12 mouse cellular contexts compared by ENCODE assay signal in genomic region chr11:103371222-103371539, GRCm38 (mm10). TPM values are rescaled to one million over a fixed set of nuclear protein-coding genes. Genes with fewer than 3 reads are reported as not detected.
A peak's percentile ranks its signal among the peaks of the same experiment; 100 is the strongest.
DNase-seq lines count a peak whose midpoint lies in the region; ATAC-seq lines count a peak whose summit lies in the region.
"Had no signal": no experiment of that assay in that cellular context is flagged by ENCODE, and none has a peak within 500 bp of the region (broad histone marks: within the 10 kb centered on the region; RNA-seq: fewer than 3 reads in every experiment).

No protein-coding gene starts in this region.

- no peak overlapping the region for H3K9ac ChIP-seq in liver, embryonic 13.5 days
- no peak overlapping the region for H3K9ac ChIP-seq in liver, embryonic 12.5 days
- H3K9ac ChIP-seq in intestine, embryonic 16.5 days (ENCODE audit: low read depth, low read length), result 0 out of 2 replicates have a peak overlapping the region, but pooled peaks have one; percentile 16
- H3K9ac ChIP-seq: midbrain, embryonic 12.5 days had no signal

- no peaks in the 10 kb centered on the region for H3K9me3 ChIP-seq in liver, embryonic 13.5 days (replicated peaks)
- H3K9me3 ChIP-seq in liver, embryonic 12.5 days (replicated peaks), result no peaks in the 10 kb centered on the region
- no peaks in the 10 kb centered on the region for H3K9me3 ChIP-seq in heart, embryonic 10.5 days
- H3K9me3 ChIP-seq in intestine, embryonic 16.5 days (ENCODE audit: control insufficient read depth, low read length), result no peaks in the 10 kb centered on the region
- H3K9me3 ChIP-seq: midbrain, embryonic 12.5 days had no signal

- no peak overlapping the region for H3K4me2 ChIP-seq in liver, embryonic 13.5 days
- no peak overlapping the region for H3K4me2 ChIP-seq in liver, embryonic 12.5 days
- no peak overlapping the region for H3K4me2 ChIP-seq in intestine, embryonic 16.5 days (ENCODE audit: low read depth, low read length)
- H3K4me2 ChIP-seq: midbrain, embryonic 12.5 days had no signal

- peaks cover 47% of the 10 kb centered on the region for H3K36me3 ChIP-seq in liver, embryonic 13.5 days
- H3K36me3 ChIP-seq in liver, embryonic 12.5 days, result peaks cover 76% of the 10 kb centered on the region
- H3K36me3 ChIP-seq in heart, embryonic 10.5 days, result peaks cover 53% of the 10 kb centered on the region
- H3K36me3 ChIP-seq in intestine, embryonic 16.5 days (ENCODE audit: control insufficient read depth, insufficient read depth, low read length), result peaks cover 6% of the 10 kb centered on the region; the same call in 1 of the 2 replicates

- no peak for ATAC-seq in liver, embryonic 13.5 days (ENCODE audit: low read depth)
- no peak for ATAC-seq in liver, embryonic 12.5 days
- ATAC-seq in intestine, embryonic 16.5 days, result peak; percentile 61
- ATAC-seq in activated CD4-positive, CD25-positive, alpha-beta regulatory T cell, adult 4 months, result no peak

- DNase-seq in liver, embryonic 13.5 days, result no peak
- no peak for DNase-seq in heart, embryonic 10.5 days (ENCODE audit: low spot score)
- peak; percentile 63 for DNase-seq in lung, postnatal 25 days (ENCODE audit: low spot score)
- no peak for DNase-seq in ovary, postnatal 10 days (ENCODE audit: low spot score)
- DNase-seq in layer of hippocampus, adult 8-10 months (ENCODE audit: low spot score in 2 of 2), result no peak
- DNase-seq: cerebellum, adult 9-11 months; gastrocnemius, postnatal 10 days; spleen, adult 18-20 months had no signal

- peaks cover 4% of the 10 kb centered on the region; the same call in 1 of the 2 replicates for H3K4me1 ChIP-seq in liver, embryonic 13.5 days (replicated peaks)
- H3K4me1 ChIP-seq in liver, embryonic 12.5 days, result no peaks in the 10 kb centered on the region
- peaks cover 8% of the 10 kb centered on the region for H3K4me1 ChIP-seq in heart, embryonic 10.5 days
- H3K4me1 ChIP-seq in intestine, embryonic 16.5 days (ENCODE audit: control insufficient read depth, insufficient read depth, low read length), result peaks cover 4% of the 10 kb centered on the region; the same call in 1 of the 2 replicates
- H3K4me1 ChIP-seq: midbrain, embryonic 12.5 days had no signal

- 0 out of 2 replicates have a peak overlapping the region, but pooled peaks have one; percentile 14 for H3K27ac ChIP-seq in liver, embryonic 13.5 days
- H3K27ac ChIP-seq in liver, embryonic 12.5 days, result no peak overlapping the region
- H3K27ac ChIP-seq in heart, embryonic 10.5 days, result peak overlapping the region; percentile 63; the same call in 1 of the 2 replicates
- H3K27ac ChIP-seq in intestine, embryonic 16.5 days (ENCODE audit: low read length), result peak overlapping the region; percentile 17; the same call in 1 of the 2 replicates

- H3K27me3 ChIP-seq in liver, embryonic 13.5 days, result no peaks in the 10 kb centered on the region
- no peaks in the 10 kb centered on the region for H3K27me3 ChIP-seq in liver, embryonic 12.5 days (replicated peaks)
- H3K27me3 ChIP-seq in heart, embryonic 10.5 days (ENCODE audit: insufficient read depth, poor library complexity, severe bottlenecking), result peaks cover 6% of the 10 kb centered on the region
- no peaks in the 10 kb centered on the region for H3K27me3 ChIP-seq in intestine, embryonic 16.5 days (replicated peaks; ENCODE audit: control insufficient read depth, insufficient read depth, low read length)

- no peak overlapping the region for H3K4me3 ChIP-seq in liver, embryonic 13.5 days (replicated peaks)
- no peak overlapping the region for H3K4me3 ChIP-seq in liver, embryonic 12.5 days
- H3K4me3 ChIP-seq in heart, embryonic 10.5 days, result no peak overlapping the region
- H3K4me3 ChIP-seq in intestine, embryonic 16.5 days (ENCODE audit: low read length), result no peak overlapping the region
- H3K4me3 ChIP-seq: midbrain, embryonic 12.5 days had no signal

- 51% methylated on average over 3 of the region's 3 CpGs for WGBS in liver, embryonic 13.5 days (ENCODE audit: insufficient replicate concordance)
- WGBS in liver, embryonic 12.5 days (ENCODE audit: insufficient replicate concordance), result 46% methylated on average over 3 of the region's 3 CpGs
- 62% methylated on average over 3 of the region's 3 CpGs for WGBS in heart, embryonic 10.5 days
- 68% methylated on average over 3 of the region's 3 CpGs for WGBS in intestine, embryonic 16.5 days

RNA-seq across cellular contexts. Expression of gene Arhgap27, which starts 7.7 kb away (rescaled TPM):
- 1.6 and 1.8 TPM in 2 replicates for polyA plus RNA-seq in liver, embryonic 13.5 days (2015; fragmentation: Nextera tagmentation; extraction: Ambion mirVana)
- 2.7 and 4.0 TPM in 2 replicates for polyA plus RNA-seq in liver, embryonic 12.5 days (2016; fragmentation: Nextera tagmentation; extraction: Ambion mirVana)
- polyA plus RNA-seq in heart, embryonic 10.5 days (2016; fragmentation: Nextera tagmentation; extraction: Ambion mirVana), result 5.7 and 6.0 TPM in 2 replicates
- polyA plus RNA-seq in intestine, embryonic 16.5 days (2015; fragmentation: Nextera tagmentation; extraction: Ambion mirVana), result 40.2 and 42.3 TPM in 2 replicates
- 10 to 100 TPM; 25.5 to 33.2 TPM for polyA plus RNA-seq in activated CD4-positive, CD25-positive, alpha-beta regulatory T cell, adult 4 months (2017; shearing (Covaris generic))
- 10 to 100 TPM in 3 of 4 experiments, 1 to 10 TPM in 1; 9.8 to 19.8 (median 15.6) TPM for total RNA-seq in layer of hippocampus, adult 8-10 months (2022)

RNA-seq across cellular contexts. Expression of gene Plekhm1, which starts 41.3 kb away (rescaled TPM):
- 2.8 and 3.8 TPM in 2 replicates for polyA plus RNA-seq in liver, embryonic 13.5 days (2015; fragmentation: Nextera tagmentation; extraction: Ambion mirVana)
- polyA plus RNA-seq in liver, embryonic 12.5 days (2016; fragmentation: Nextera tagmentation; extraction: Ambion mirVana), result 5.2 and 5.3 TPM in 2 replicates
- polyA plus RNA-seq in heart, embryonic 10.5 days (2016; fragmentation: Nextera tagmentation; extraction: Ambion mirVana), result 6.7 and 6.9 TPM in 2 replicates
- polyA plus RNA-seq in intestine, embryonic 16.5 days (2015; fragmentation: Nextera tagmentation; extraction: Ambion mirVana), result 6.1 and 7.0 TPM in 2 replicates
- 1 to 10 TPM; 7.0 to 9.3 TPM for polyA plus RNA-seq in activated CD4-positive, CD25-positive, alpha-beta regulatory T cell, adult 4 months (2017; shearing (Covaris generic))
- 10 to 100 TPM; 17.9 to 23.4 (median 20.4) TPM for total RNA-seq in layer of hippocampus, adult 8-10 months (2022)
